Mouse (Mus musculus) ZHBTc4 (cell line): ENCODE data around the gene Ccm2l.

ENCODE experiments used
- DNase-seq: peaks from one replicate; pipeline ENCODE4 v3.0.0-alpha.2; 2011; ENCODE audit warnings: low read depth, low spot score

Gene Ccm2l

DNA sequence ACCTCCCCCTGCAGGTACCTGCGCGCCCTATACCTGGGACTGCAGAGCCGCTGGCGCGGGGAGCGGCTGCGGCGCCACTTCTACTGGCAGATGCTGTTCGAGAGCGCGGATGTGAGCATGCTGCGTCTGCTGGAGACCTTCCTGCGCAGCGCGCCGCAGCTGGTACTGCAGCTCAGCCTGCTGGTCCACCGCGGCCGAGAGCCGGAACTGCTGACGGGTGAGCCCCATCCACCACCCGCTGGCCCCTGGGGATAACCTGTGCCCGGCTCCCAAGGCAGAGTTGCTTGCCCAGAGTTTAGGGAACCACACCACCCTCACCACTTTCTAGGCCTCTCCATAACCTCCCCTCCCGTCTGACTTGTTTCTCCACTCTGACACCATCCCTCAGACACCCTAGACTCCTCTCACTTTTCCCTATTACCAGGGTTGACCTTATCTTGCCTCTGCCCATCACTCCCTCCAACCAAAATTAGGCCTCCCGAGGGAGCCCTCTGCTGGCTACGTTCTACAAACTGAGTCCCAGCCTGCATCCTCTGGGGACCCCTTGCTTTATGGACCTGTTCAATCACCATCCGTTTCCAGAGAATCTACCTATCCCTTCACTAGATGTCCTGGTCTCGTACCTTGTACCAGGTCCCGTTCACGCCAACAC, 12.9 kb upstream of the Ccm2l start:
- peak; percentile 51 for DNase-seq

- DNase-seq = no peak
Observed at GRCm38 (mm10) chr2:153053896-153054295, 11.9 kb upstream of the Ccm2l start.

GRCm38 (mm10) chr2:153055270-153055920, 10.4 kb upstream of the Ccm2l start:
- DNase-seq = peak; percentile 62

- DNase-seq = no peak
Observed at GRCm38 (mm10) chr2:153058365-153058764, 7.4 kb upstream of the Ccm2l start.

- no peak for DNase-seq
Observed at GRCm38 (mm10) chr2:153060216-153060615, 5.5 kb upstream of the Ccm2l start.

GRCm38 (mm10) chr2:153063394-153063793, 2.4 kb upstream of the Ccm2l start:
- no peak for DNase-seq

DNA sequence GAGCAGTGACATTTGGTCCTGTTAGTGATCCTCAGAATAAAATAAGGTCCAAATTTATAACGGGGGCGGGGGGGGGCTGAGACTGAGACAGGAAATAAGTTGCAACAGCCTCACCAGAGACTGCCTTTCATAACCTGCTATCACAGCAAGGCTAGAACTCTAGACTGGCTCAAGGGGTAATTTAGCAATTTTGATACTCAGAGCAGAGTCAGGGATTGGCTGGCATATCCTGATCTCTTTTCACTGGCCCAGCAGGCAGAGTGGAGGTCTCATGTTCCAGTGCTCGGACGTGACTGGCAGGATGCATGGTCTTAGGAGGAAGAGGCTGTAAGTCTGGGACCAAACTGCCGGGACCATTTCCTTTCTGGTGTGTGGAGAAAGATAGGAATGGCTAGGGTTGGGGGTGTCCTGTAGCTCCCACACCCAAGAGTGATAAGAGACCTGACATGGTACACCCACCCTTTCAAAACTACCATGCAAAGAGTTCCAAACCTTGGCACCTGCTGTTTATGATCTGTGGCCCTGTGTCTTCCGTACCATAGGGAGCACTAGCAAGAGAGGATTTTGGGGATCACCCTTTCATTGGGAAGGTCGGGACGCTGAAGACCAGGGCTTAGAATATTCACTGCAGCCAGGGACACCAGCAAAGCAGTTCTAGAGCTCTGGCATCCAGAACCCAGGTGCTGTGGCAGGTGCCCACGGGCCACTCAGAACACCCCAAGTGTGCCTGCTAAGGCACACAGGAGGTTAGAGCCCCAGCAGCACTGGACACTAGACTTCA, 1.4 kb upstream of the Ccm2l start:
- DNase-seq = no peak

DNA sequence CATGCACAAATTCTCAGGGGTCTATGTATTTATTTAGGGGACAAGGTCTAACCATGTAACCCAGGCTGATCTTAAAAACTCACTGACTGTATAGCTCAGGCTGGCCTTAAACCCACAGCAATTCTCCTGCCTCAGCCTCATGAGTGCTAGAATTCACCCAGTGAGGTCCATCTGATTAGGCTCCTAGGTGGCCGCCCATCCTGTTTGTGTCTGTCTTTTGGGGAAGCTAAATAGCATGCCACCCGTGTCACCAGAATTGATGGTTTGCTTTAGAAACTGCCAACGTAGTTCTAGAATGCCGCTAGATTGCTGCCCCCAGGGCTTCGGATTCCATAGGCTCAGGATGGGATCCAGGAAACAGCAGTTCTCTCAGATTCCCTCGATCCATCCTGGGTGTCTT, 1.2 kb downstream of the Ccm2l start:
- DNase-seq = no peak

GRCm38 (mm10) chr2:153070762-153071490, 5.2 kb downstream of the Ccm2l start:
- DNase-seq = peak; percentile 79

DNA sequence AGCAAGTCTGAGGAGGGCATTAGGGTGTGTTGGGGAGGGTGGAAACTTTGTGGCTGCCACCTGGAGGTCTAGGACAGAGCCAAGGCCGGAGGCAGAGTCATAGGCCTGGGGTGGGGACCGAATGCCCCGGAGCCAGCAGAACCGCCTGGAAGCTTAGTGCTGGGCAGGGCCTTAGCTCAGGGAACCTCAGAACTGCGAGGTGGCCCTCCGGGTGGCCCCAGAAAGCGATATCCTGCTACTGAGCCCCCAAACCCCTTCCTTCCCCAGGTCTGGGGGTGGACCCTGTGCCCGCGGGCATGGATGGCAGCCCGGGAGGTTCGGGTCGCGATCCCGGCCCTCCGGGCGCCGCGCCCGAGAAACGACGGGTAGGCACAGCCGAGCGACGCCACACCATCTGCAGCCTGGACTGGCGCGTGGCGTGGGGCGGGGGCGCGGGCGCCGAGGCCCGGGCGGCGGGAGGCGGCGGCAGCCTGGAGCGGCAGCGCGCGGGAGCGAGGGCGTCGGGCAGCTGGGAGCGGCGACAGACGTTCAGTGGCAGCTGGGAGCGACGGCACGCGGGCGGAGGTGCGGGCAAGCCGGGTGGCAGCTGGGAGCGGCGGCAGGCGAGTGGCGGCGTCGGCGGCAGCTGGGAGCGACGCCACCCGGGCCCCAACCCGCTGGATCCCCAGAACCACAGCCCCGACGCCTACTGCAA, 5.9 kb downstream of the Ccm2l start:
- peak; percentile 36 for DNase-seq

- no peak for DNase-seq
Observed at GRCm38 (mm10) chr2:153074651-153075050, 8.9 kb downstream of the Ccm2l start.

GRCm38 (mm10) chr2:153075961-153076360, 10.2 kb downstream of the Ccm2l start:
- DNase-seq = no peak

DNA sequence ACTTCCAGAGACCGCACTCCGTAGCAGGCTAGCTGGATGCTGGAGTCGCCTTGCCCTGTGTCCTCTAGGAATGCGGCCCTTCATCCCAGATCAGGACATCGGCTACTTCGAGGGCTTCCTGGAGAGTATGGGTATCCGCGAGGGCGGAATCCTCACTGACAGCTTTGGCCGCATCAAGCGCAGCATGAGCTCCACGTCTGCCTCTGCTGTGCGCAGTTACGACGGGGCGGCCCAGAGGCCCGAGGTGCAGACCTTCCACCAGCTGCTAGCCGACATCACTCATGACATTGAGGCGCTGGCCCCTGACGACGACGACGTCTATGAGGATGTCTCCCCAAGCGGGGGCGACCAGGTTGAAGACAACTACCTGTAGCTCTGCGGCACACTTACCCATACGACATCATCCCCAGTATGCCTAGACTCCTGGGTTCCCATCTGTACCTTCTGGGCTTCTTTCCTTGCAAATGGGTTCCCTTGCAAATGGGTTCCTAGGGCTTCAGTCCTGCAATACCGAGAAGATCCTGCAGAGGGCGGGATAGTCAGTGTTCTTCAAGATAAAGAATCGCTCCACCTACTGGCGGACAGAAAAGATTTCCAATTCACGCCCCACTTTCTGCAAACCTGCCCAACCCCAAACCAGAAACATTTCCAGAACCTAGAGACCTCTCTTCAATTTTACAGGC, 15.2 kb downstream of the Ccm2l start:
- DNase-seq = peak; percentile 97

GRCm38 (mm10) chr2:153081866-153082265, 16.1 kb downstream of the Ccm2l start:
- DNase-seq = no peak

GRCm38 (mm10) chr2:153083275-153083674, 17.5 kb downstream of the Ccm2l start:
- no peak for DNase-seq

- DNase-seq = no peak
Observed at GRCm38 (mm10) chr2:153083824-153084223, 18.1 kb downstream of the Ccm2l start.

DNA sequence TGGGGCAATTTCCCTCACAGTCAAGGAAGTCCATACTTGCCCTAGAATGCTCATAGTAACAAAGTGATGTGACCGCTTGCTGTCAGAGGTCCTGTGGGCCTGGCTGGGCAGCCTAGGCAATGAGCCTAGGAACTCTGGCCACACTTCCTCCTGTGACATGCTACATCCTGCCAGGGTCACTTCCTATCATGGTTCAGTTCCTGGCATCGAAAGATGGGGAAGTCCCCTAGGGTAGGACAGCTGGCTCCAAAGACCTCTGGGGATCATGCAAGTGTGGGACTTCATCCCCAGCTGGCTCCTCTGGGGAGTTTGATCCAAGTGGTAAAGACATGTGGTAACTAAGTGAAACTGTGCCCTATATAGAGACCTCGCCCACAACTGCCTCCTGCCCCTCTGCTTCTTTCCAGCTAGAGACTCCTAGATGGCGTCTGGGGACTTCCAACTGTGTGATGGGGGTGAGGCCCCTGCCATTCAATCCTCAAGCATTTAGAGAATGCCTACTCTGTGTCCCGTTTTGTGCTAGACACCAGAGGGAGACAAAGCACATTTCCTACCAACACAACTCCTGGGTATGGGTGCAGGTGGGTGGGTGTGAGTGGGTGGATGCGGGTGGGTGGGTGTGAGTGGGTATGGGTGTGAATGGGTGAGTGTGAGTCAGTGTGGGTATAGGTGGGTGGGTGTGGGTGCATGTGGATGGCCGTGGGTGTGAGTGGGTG, 18.7 kb downstream of the Ccm2l start:
- DNase-seq = peak; percentile 63

- DNase-seq = no peak
Observed at GRCm38 (mm10) chr2:153085556-153085955, 19.8 kb downstream of the Ccm2l start.

GRCm38 (mm10) chr2:153086166-153086565, 20.4 kb downstream of the Ccm2l start:
- no peak for DNase-seq

- DNase-seq = no peak
Observed at GRCm38 (mm10) chr2:153087091-153087490, 21.3 kb downstream of the Ccm2l start.
